Mouse (Mus musculus) hindbrain, embryonic 15.5 days (tissue): ENCODE data around the gene Lmna. TPM values are rescaled to one million over a fixed set of nuclear protein-coding genes. Genes with fewer than 3 reads are reported as not detected.

ENCODE experiments used
- ATAC-seq: fragments of 200-750 bp; cut with Nextera tagmentation; 2 replicates; pipeline ENCODE4 v1.8.0; 2017; ENCODE audit warnings: low read depth, moderate number of reproducible peaks, moderate TSS enrichment; ENCODE audit not compliant: low FRiP score
- H3K27ac ChIP-seq: fragments of 300-500 bp; sonication (generic); replicated peaks from 2 replicates; pipeline ENCODE4 v1.5.1; 2015; ENCODE audit warnings: mild to moderate bottlenecking, inconsistent platforms
- H3K27me3 ChIP-seq: fragments of 300-500 bp; sonication (generic); 2 replicates; pipeline ENCODE4 v1.6.1; 2015; ENCODE audit warnings: control low read depth, inconsistent platforms
- H3K36me3 ChIP-seq: fragments of 300-500 bp; sonication (generic); 2 replicates; pipeline ENCODE4 v1.6.1; 2015; ENCODE audit warnings: control low read depth, inconsistent platforms
- H3K4me1 ChIP-seq: fragments of 300-500 bp; sonication (generic); replicated peaks from 2 replicates; pipeline ENCODE4 v1.6.1; 2015; ENCODE audit warnings: control low read depth, inconsistent platforms
- H3K4me2 ChIP-seq: fragments of 300-500 bp; sonication (generic); 2 replicates; pipeline ENCODE4 v1.6.1; 2015; ENCODE audit warnings: moderate library complexity, mild to moderate bottlenecking, inconsistent platforms
- H3K4me3 ChIP-seq: fragments of 300-500 bp; sonication (generic); 2 replicates; pipeline ENCODE4 v1.5.1; 2015; ENCODE audit warnings: mild to moderate bottlenecking, inconsistent platforms
- H3K9ac ChIP-seq: fragments of 300-500 bp; sonication (generic); 2 replicates; pipeline ENCODE4 v1.6.1; 2015; ENCODE audit warnings: inconsistent platforms
- H3K9me3 ChIP-seq: fragments of 300-500 bp; sonication (generic); 2 replicates; pipeline ENCODE4 v1.6.1; 2016; ENCODE audit warnings: control low read depth, inconsistent platforms
- WGBS: fragments of 180-500 bp; shearing (Covaris S2); methylation state at CpG from one replicate; pipeline ENCODE4 v1.1.7; 2015; 5-methylcytosine and 5-hydroxymethylcytosine counted together
- polyA plus RNA-seq: library from polyadenylated mRNA; unstranded; fragments of >200 nt; fragmentation: Nextera tagmentation; extraction: Ambion mirVana; gene quantifications from 2 replicates; pipeline ENCODE4 v1.2.1, GENCODE M21; 2015

Lmna gene
- polyA plus RNA-seq, 1 experiment from 2014 or later = 52.2 TPM

DNA sequence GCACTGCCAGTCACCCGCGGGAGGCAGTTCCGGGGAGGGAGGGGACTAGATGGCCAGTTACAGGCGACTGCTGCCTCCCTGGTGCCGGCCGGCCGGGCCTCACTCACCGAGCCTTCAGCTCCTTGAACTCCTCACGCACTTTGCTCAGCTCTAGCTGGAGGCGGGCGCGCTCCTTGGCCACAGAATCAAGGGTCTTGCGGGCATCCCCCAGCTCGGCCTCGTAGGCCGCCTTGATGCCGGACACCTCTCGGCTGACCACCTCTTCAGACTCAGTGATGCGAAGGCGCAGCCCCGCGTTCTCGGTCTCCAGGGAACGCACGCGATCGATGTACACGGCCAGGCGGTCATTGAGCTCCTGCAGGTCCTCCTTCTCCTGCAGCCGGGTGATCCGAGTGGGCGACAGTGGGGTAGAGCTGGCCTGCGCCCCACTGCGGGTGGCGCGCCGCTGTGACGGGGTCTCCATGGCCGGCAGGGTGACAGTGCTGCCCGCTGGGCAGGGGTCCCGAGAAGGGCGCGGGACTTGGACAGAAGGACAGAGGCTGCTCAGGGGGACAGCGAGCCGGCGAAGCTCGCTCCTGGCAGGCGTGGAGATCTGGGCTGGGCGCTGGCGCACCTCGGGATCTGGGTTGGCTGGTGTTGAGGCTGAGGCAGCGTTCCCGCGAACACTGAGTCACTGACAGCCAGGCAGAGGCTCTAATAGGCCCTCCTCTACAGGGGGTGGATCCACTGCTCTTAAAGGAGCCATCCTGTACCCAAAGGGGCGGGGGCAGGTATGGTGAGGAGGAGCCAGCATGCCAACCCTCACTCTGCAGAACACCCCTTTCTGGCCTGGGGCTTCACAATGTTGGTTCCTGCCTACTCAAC is 6.9 kb downstream of the Lmna start:
- H3K9me3 ChIP-seq = no peaks in the 10 kb centered on the region
- no peaks in the 10 kb centered on the region for H3K36me3 ChIP-seq
- peak overlapping the region; percentile 95 for H3K9ac ChIP-seq
- H3K4me3 ChIP-seq = peak overlapping the region; percentile 95
- peak overlapping the region; percentile 98 for H3K4me2 ChIP-seq
- WGBS = 2% methylated on average over 55 of the region's 55 CpGs
- H3K27me3 ChIP-seq = no peaks in the 10 kb centered on the region
- peaks cover 31% of the 10 kb centered on the region for H3K4me1 ChIP-seq
- peak overlapping the region; percentile 85 for H3K27ac ChIP-seq
- peak; percentile 92 for ATAC-seq

GRCm38 (mm10) chr3:88502031-88502571 is 7.7 kb downstream of the Lmna start:
- 14% methylated on average over 11 of the region's 11 CpGs for WGBS
- Histone ChIP-seq H3K27me3 (no peaks in the 10 kb centered on the region), H3K4me3 (peak overlapping the region; percentile 95), H3K9me3 (no peaks in the 10 kb centered on the region), H3K9ac (peak overlapping the region; percentile 95), H3K4me2 (peak overlapping the region; percentile 98), H3K4me1 (peaks cover 31% of the 10 kb centered on the region), H3K36me3 (no peaks in the 10 kb centered on the region), H3K27ac (no peak overlapping the region)
- ATAC-seq = peak; percentile 10; the same call in 1 of the 2 replicates

- 56% methylated on average over 6 of the region's 6 CpGs for WGBS
- H3K9me3 ChIP-seq = no peaks in the 10 kb centered on the region
- peak overlapping the region; percentile 98 for H3K4me2 ChIP-seq
- H3K4me3 ChIP-seq = peak overlapping the region; percentile 95
- ATAC-seq = no peak
- H3K9ac ChIP-seq = 0 out of 2 replicates have a peak overlapping the region, but pooled peaks have one; percentile 95
- H3K4me1 ChIP-seq = peaks cover 31% of the 10 kb centered on the region
- no peak overlapping the region for H3K27ac ChIP-seq
- H3K27me3 ChIP-seq = no peaks in the 10 kb centered on the region
- H3K36me3 ChIP-seq = no peaks in the 10 kb centered on the region
Observed at GRCm38 (mm10) chr3:88501366-88502030, 8.3 kb downstream of the Lmna start.

DNA sequence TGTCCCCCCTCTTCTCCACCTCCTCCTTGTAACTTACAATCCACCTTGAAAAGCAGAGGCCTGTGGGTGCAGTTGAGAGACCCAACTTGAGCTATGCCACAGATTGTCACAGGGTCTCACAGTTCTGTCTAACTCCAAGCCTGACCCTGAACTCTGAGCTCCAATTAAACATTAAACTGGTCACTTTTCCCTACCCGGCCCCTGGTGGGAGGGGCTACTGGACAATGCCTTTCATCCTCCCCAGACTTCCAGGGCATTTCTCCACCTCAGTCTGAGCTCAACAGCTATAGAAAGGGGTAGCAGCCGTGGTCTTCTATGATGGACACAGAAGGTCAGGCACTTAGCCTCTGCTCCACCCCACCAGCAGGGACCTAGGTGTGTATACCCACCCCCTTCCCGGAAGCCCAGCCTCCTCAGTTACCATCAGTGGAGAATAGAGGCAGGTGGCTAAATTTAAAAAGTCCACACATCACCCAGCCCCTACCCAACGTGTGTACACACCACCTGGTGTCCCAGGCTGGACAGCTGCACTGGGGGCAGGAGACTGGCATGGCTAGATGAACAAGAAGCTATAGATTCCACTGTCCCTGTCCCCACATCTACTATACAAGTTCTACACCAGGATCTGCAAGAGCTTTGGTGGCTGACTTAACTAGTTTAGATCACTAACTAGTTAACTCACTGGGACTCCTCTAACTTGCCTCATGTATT is 8.9 kb downstream of the Lmna start:
- Histone ChIP-seq H3K4me2 (0 out of 2 replicates have a peak overlapping the region, but pooled peaks have one; percentile 98), H3K9ac (no peak overlapping the region), H3K27me3 (no peaks in the 10 kb centered on the region), H3K9me3 (no peaks in the 10 kb centered on the region), H3K4me3 (0 out of 2 replicates have a peak overlapping the region, but pooled peaks have one; percentile 95), H3K36me3 (no peaks in the 10 kb centered on the region), H3K27ac (no peak overlapping the region), H3K4me1 (peaks cover 31% of the 10 kb centered on the region)
- 40% methylated on average over 4 of the region's 4 CpGs for WGBS
- ATAC-seq = no peak

GRCm38 (mm10) chr3:88500087-88500486 is 9.7 kb downstream of the Lmna start:
- no peaks in the 10 kb centered on the region for H3K27me3 ChIP-seq
- no peaks in the 10 kb centered on the region for H3K36me3 ChIP-seq
- WGBS = 79% methylated on average over 7 of the region's 7 CpGs
- ATAC-seq = no peak
- H3K4me3 ChIP-seq = no peak overlapping the region
- H3K4me1 ChIP-seq = peaks cover 35% of the 10 kb centered on the region
- H3K9me3 ChIP-seq = no peaks in the 10 kb centered on the region
- no peak overlapping the region for H3K9ac ChIP-seq
- no peak overlapping the region for H3K27ac ChIP-seq
- H3K4me2 ChIP-seq = no peak overlapping the region

DNA sequence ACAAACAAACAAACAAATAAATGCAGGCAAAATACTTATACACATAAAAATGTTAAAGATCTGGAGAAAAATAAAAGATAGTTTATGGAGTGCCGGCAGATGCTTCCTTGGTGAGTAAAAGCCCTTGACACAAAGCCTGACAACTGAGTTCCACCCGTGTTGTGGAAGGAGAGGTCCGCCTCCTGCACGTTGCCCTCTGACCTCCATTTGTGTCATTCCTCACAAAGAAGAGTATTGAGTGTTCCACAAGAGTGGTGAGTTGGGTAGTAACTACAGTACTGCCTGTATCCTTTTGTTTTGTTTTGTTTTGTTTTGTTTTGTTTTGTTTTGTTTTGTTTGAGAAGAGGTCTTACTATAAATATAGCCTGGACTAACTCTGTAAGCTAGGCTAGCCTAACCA is 10.2 kb downstream of the Lmna start:
- 63% methylated on average over 4 of the region's 4 CpGs for whole genome bisulfite sequencing
- no peak for ATAC-seq
- Histone ChIP-seq H3K9me3 (no peaks in the 10 kb centered on the region), H3K4me2 (no peak overlapping the region), H3K9ac (no peak overlapping the region), H3K4me3 (no peak overlapping the region), H3K36me3 (no peaks in the 10 kb centered on the region), H3K27me3 (no peaks in the 10 kb centered on the region), H3K27ac (no peak overlapping the region), H3K4me1 (peaks cover 35% of the 10 kb centered on the region)

GRCm38 (mm10) chr3:88495741-88496415 is 13.9 kb downstream of the Lmna start:
- H3K9ac ChIP-seq = no peak overlapping the region
- no peak overlapping the region for H3K27ac ChIP-seq
- WGBS = 82% methylated on average over 10 of the region's 10 CpGs
- no peaks in the 10 kb centered on the region for H3K27me3 ChIP-seq
- ATAC-seq = no peak
- H3K36me3 ChIP-seq = no peaks in the 10 kb centered on the region
- H3K4me2 ChIP-seq = no peak overlapping the region
- H3K4me1 ChIP-seq = peaks cover 21% of the 10 kb centered on the region
- H3K9me3 ChIP-seq = no peaks in the 10 kb centered on the region
- no peak overlapping the region for H3K4me3 ChIP-seq

GRCm38 (mm10) chr3:88494836-88495628 is 14.7 kb downstream of the Lmna start:
- H3K27ac ChIP-seq = 0 out of 2 replicates have a peak overlapping the region, but pooled peaks have one; percentile 0
- no peak overlapping the region for H3K9ac ChIP-seq
- H3K4me3 ChIP-seq = no peak overlapping the region
- no peak for ATAC-seq
- no peak overlapping the region for H3K4me2 ChIP-seq
- H3K36me3 ChIP-seq = no peaks in the 10 kb centered on the region
- H3K9me3 ChIP-seq = no peaks in the 10 kb centered on the region
- H3K27me3 ChIP-seq = no peaks in the 10 kb centered on the region
- H3K4me1 ChIP-seq = peaks cover 18% of the 10 kb centered on the region
- 63% methylated on average over 9 of the region's 9 CpGs for WGBS

DNA sequence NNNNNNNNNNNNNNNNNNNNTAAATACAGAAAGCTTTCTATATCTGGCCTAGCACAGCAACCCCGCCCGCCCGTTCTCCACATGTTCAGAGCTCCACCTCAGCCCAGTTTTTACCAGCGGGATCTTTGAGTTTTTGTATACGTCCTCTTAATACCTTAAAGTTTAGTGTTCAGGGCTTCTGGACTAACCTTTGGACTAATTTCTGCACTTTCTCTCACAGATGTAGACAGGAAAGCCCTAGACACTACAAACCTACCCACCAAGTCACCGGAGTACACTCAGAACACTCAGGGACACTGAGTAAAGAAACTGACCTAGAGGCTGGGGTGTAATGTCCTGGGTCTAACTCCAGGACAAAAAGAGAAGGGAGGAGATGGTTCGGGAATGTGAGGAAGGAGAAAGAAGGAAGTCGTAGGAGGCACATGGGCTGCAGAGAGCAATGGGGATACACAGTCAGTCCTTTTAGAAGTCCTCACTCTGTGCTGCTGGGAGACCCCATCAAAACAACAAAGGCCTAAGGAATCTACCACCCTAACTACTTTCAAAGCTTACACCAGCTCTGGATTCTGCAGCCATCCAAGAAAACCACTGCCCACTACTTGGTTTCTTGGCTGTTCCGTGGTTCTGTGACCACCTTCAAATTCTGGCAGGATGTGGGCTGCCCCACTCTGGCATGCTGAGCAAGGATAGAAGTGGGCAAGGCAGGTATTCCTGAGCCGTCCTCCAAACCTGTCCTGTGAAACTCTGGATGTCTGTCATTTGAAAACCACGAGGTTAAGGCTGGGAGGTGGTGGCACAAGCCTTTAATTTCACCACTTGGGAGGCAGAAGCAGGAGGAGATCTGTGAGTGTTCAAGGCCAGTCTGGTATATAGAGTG is 15.8 kb downstream of the Lmna start:
- no peak overlapping the region for H3K27ac ChIP-seq
- WGBS = 82% methylated on average over 11 of the region's 11 CpGs
- ATAC-seq = no peak
- H3K4me1 ChIP-seq = peaks cover 18% of the 10 kb centered on the region
- no peak overlapping the region for H3K4me3 ChIP-seq
- peak overlapping the region; percentile 57 for H3K4me2 ChIP-seq
- no peaks in the 10 kb centered on the region for H3K9me3 ChIP-seq
- no peaks in the 10 kb centered on the region for H3K36me3 ChIP-seq
- no peaks in the 10 kb centered on the region for H3K27me3 ChIP-seq
- H3K9ac ChIP-seq = no peak overlapping the region

GRCm38 (mm10) chr3:88487396-88487795 is 22.4 kb downstream of the Lmna start:
- no peak overlapping the region for H3K4me3 ChIP-seq
- no peak overlapping the region for H3K27ac ChIP-seq
- H3K9me3 ChIP-seq = no peaks in the 10 kb centered on the region
- peaks cover 24% of the 10 kb centered on the region for H3K36me3 ChIP-seq
- peaks cover 2% of the 10 kb centered on the region for H3K4me1 ChIP-seq
- H3K4me2 ChIP-seq = no peak overlapping the region
- ATAC-seq = no peak
- no peak overlapping the region for H3K9ac ChIP-seq
- WGBS = 78% methylated on average over 1 of the region's 1 CpGs
- H3K27me3 ChIP-seq = peaks cover 50% of the 10 kb centered on the region
